In the genomic region with DNA sequence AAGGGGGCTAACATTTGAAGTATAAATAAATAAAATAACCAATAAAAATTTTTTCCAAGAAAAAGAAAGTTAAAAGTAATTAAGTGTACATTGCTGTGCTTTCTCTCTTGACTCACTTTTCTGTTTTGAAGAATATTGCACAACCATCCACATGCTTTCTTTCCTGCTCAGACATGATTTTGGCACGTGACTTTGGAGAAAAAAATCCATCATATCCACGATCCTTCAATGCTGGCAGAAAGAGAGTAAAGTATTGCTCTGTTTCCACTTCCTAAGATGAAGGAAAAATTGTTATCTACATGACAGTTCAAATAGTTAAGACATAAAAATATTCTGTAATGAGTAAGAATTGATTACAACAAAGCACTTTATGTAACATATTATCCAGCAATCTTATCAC, we compare ENCODE assay signal across 11 mouse cellular contexts.
"Had no signal": no experiment of that assay in that cellular context is flagged by ENCODE, and none has a peak within 500 bp of the region (broad histone marks: within the 10 kb centered on the region; RNA-seq: fewer than 3 reads in every experiment).

No protein-coding gene starts in this region.

- H3K9me3 ChIP-seq: limb, embryonic 12.5 days; midbrain, embryonic 13.5 days had no signal

- DNase-seq: kidney, adult 11 months; kidney, adult 9 months; kidney, postnatal 36 days; liver; thymus, postnatal 4 days had no signal

- H3K4me1 ChIP-seq: limb, embryonic 12.5 days; midbrain, embryonic 13.5 days had no signal

- ATAC-seq: midbrain, embryonic 13.5 days had no signal

- H3K27ac ChIP-seq: kidney, postnatal 0 days; layer of hippocampus, adult 2 months; limb, embryonic 12.5 days; liver, embryonic 14.5 days; midbrain, embryonic 13.5 days; stomach, postnatal 0 days had no signal

- H3K27me3 ChIP-seq: limb, embryonic 12.5 days; midbrain, embryonic 13.5 days had no signal

- H3K4me3 ChIP-seq: layer of hippocampus, adult 2 months; limb, embryonic 12.5 days; midbrain, embryonic 13.5 days had no signal

- H3K9ac ChIP-seq: limb, embryonic 12.5 days; liver, embryonic 14.5 days; midbrain, embryonic 13.5 days had no signal

- H3K4me2 ChIP-seq: limb, embryonic 12.5 days; midbrain, embryonic 13.5 days had no signal
